Mouse (Mus musculus) MEL (cell line): Measurements from ENCODE around the gene Prph2. TPM values are rescaled to one million over a fixed set of nuclear protein-coding genes. Genes with fewer than 3 reads are reported as not detected.

Experiments
- DNase-seq: peaks from one replicate; pipeline ENCODE4 v3.0.0; 2011; ENCODE audit warnings: low read depth, low spot score
- H3K27ac ChIP-seq: 2 replicates; pipeline ENCODE4 v1.5.1; 2012; ENCODE audit warnings: low read depth, mild to moderate bottlenecking, control low read depth, low read length, moderate library complexity; ENCODE audit not compliant: control insufficient read depth
- H3K27me3 ChIP-seq, 2 experiments: fragments of 150-350 bp in 1 of 2; sonication (generic) in 1 of 2; 2 replicates each; pipeline ENCODE4 v1.6.1; 2012; ENCODE audit warnings: low read length in 2 of 2, mild to moderate bottlenecking in 2 of 2, improper control_type of control experiment in 1 of 2, moderate library complexity in 1 of 2; ENCODE audit not compliant: insufficient read depth in 2 of 2, control insufficient read depth in 1 of 2
- H3K36me3 ChIP-seq, 2 experiments: 2 replicates each; pipeline ENCODE4 v1.6.1; 2012 to 2014; ENCODE audit warnings: low read length in 2 of 2, improper control_type of control experiment in 1 of 2, inconsistent platforms in 1 of 2, mild to moderate bottlenecking in 1 of 2; ENCODE audit not compliant: insufficient read depth in 2 of 2, control insufficient read depth in 1 of 2
- H3K4me1 ChIP-seq, 2 experiments: fragments of 150-350 bp in 1 of 2; sonication (generic) in 1 of 2; 2 replicates each; pipeline ENCODE4 v1.6.1; 2012; ENCODE audit warnings: low read length in 2 of 2, improper control_type of control experiment in 1 of 2, mild to moderate bottlenecking in 1 of 2; ENCODE audit not compliant: insufficient read depth in 2 of 2, control insufficient read depth in 1 of 2
- H3K4me3 ChIP-seq, 2 experiments: fragments of 150-350 bp in 1 of 2; sonication (generic) in 1 of 2; 2 replicates each; pipeline ENCODE4 v1.5.1; 2012; ENCODE audit warnings: low read depth in 2 of 2, low read length in 2 of 2, mild to moderate bottlenecking in 2 of 2, moderate library complexity in 2 of 2, control low read depth in 1 of 2, improper control_type of control experiment in 1 of 2; ENCODE audit not compliant: control insufficient read depth in 1 of 2, insufficient read depth in 1 of 2
- H3K79me2 ChIP-seq: 2 replicates; pipeline ENCODE4 v1.6.1; 2012; ENCODE audit warnings: mild to moderate bottlenecking, low read length, moderate library complexity; ENCODE audit not compliant: control insufficient read depth, poor library complexity, insufficient read depth
- H3K9ac ChIP-seq: 2 replicates; pipeline ENCODE4 v1.6.1; 2012; ENCODE audit warnings: low read depth, mild to moderate bottlenecking, control low read depth, low read length, moderate library complexity; ENCODE audit not compliant: control insufficient read depth, poor library complexity, severe bottlenecking
- H3K9me3 ChIP-seq: fragments of 150-350 bp; sonication (generic); replicated peaks from 2 replicates; pipeline ENCODE4 v1.6.1; 2012; ENCODE audit warnings: mild to moderate bottlenecking, low read length, improper control_type of control experiment, moderate library complexity; ENCODE audit not compliant: insufficient read depth
- BHLHE40 ChIP-seq: IDR thresholded peaks from 2 replicates; pipeline ENCODE4 v1.6.1; 2012; ENCODE audit warnings: low read depth, mild to moderate bottlenecking, inconsistent platforms, low read length, improper control_type of control experiment, borderline replicate concordance
- CHD1 ChIP-seq: IDR thresholded peaks from 2 replicates; pipeline ENCODE4 v1.6.1; 2012; ENCODE audit warnings: low read depth, mild to moderate bottlenecking, inconsistent platforms, low read length, improper control_type of control experiment
- CHD2 ChIP-seq: IDR thresholded peaks from 2 replicates; pipeline ENCODE4 v1.6.1; 2011; ENCODE audit warnings: low read length, improper control_type of control experiment
- E2F4 ChIP-seq: IDR thresholded peaks from 2 replicates; pipeline ENCODE4 v1.6.1; 2011; ENCODE audit warnings: low read depth, low read length, improper control_type of control experiment, borderline replicate concordance
- EP300 ChIP-seq, 2 experiments: IDR thresholded peaks; 2 replicates each; pipeline ENCODE4 v1.6.1; 2011; ENCODE audit warnings: improper control_type of control experiment in 2 of 2, low read length in 2 of 2, low read depth in 1 of 2, mild to moderate bottlenecking in 1 of 2
- ETS1 ChIP-seq: IDR thresholded peaks from 2 replicates; pipeline ENCODE4 v1.6.1; 2012; ENCODE audit warnings: low read depth, mild to moderate bottlenecking, inconsistent platforms, low read length, improper control_type of control experiment, moderate library complexity
- GATA1 ChIP-seq: IDR thresholded peaks from 2 replicates; pipeline ENCODE4 v1.6.1; 2011; ENCODE audit warnings: low read depth, low read length, improper control_type of control experiment
- HCFC1 ChIP-seq: IDR thresholded peaks from 2 replicates; pipeline ENCODE4 v1.6.1; 2012; ENCODE audit warnings: low read depth, mild to moderate bottlenecking, inconsistent platforms, low read length, improper control_type of control experiment, moderate library complexity
- KAT2A ChIP-seq: conservative IDR thresholded peaks from 2 replicates; pipeline ENCODE4 v1.6.1; 2012; ENCODE audit warnings: low read depth, low read length, improper control_type of control experiment, inconsistent platforms
- MAFK ChIP-seq: IDR thresholded peaks from 2 replicates; pipeline ENCODE4 v1.6.1; 2011; ENCODE audit warnings: low read depth, mild to moderate bottlenecking, low read length, improper control_type of control experiment, borderline replicate concordance
- MAX ChIP-seq: IDR thresholded peaks from 2 replicates; pipeline ENCODE4 v1.6.1; 2011; ENCODE audit warnings: low read length, improper control_type of control experiment
- MAZ ChIP-seq: IDR thresholded peaks from 2 replicates; pipeline ENCODE4 v1.6.1; 2012; ENCODE audit warnings: low read depth, mild to moderate bottlenecking, inconsistent platforms, low read length, improper control_type of control experiment
- MEF2A ChIP-seq: IDR thresholded peaks from 2 replicates; pipeline ENCODE4 v1.6.1; 2014; ENCODE audit warnings: low read depth, mild to moderate bottlenecking, inconsistent platforms, low read length, improper control_type of control experiment; ENCODE audit not compliant: poor library complexity, insufficient replicate concordance, severe bottlenecking; ENCODE audit errors: extremely low read depth
- MYC ChIP-seq: IDR thresholded peaks from 2 replicates; pipeline ENCODE4 v1.6.1; 2011; ENCODE audit warnings: low read depth, mild to moderate bottlenecking, low read length, improper control_type of control experiment, moderate library complexity
- NELFE ChIP-seq: IDR thresholded peaks from 2 replicates; pipeline ENCODE4 v1.6.1; 2011; ENCODE audit warnings: low read depth, low read length, improper control_type of control experiment
- NRF1 ChIP-seq: IDR thresholded peaks from 2 replicates; pipeline ENCODE4 v1.6.1; 2014; ENCODE audit warnings: low read depth, mild to moderate bottlenecking, inconsistent platforms, low read length, improper control_type of control experiment, moderate library complexity; ENCODE audit not compliant: poor library complexity, insufficient read depth, severe bottlenecking
- POLR2A ChIP-seq, 2 experiments: IDR thresholded peaks; 2 replicates each; pipeline ENCODE4 v1.6.1; 2011 to 2012; ENCODE audit warnings: low read length in 2 of 2, mild to moderate bottlenecking in 2 of 2, control low read depth in 1 of 2, improper control_type of control experiment in 1 of 2, low read depth in 1 of 2, moderate library complexity in 1 of 2; ENCODE audit not compliant: control insufficient read depth in 1 of 2, insufficient read depth in 1 of 2, poor library complexity in 1 of 2
- POLR2AphosphoS5 ChIP-seq: IDR thresholded peaks from 2 replicates; pipeline ENCODE4 v1.6.1; 2012; ENCODE audit warnings: low read depth, borderline replicate concordance, mild to moderate bottlenecking, inconsistent platforms, low read length, moderate library complexity, mixed read lengths
- SIN3A ChIP-seq: IDR thresholded peaks from 2 replicates; pipeline ENCODE4 v1.6.1; 2012; ENCODE audit warnings: low read length, improper control_type of control experiment, inconsistent platforms
- SMC3 ChIP-seq: IDR thresholded peaks from 2 replicates; pipeline ENCODE4 v1.6.1; 2011; ENCODE audit warnings: low read depth, low read length, improper control_type of control experiment
- TAL1 ChIP-seq: IDR thresholded peaks from 2 replicates; pipeline ENCODE4 v1.6.1; 2012; ENCODE audit warnings: mild to moderate bottlenecking, inconsistent platforms, low read length, moderate library complexity, mixed read lengths
- TCF12 ChIP-seq: IDR thresholded peaks from 2 replicates; pipeline ENCODE4 v1.6.1; 2014; ENCODE audit warnings: low read depth, mild to moderate bottlenecking, inconsistent platforms, low read length, improper control_type of control experiment, moderate library complexity
- UBTF ChIP-seq: IDR thresholded peaks from 2 replicates; pipeline ENCODE4 v1.6.1; 2012; ENCODE audit warnings: low read depth, mild to moderate bottlenecking, inconsistent platforms, low read length, improper control_type of control experiment, moderate library complexity, borderline replicate concordance; ENCODE audit not compliant: insufficient read depth
- USF2 ChIP-seq, 2 experiments: IDR thresholded peaks; 2 replicates each; pipeline ENCODE4 v1.6.1; 2011 to 2012; ENCODE audit warnings: improper control_type of control experiment in 2 of 2, low read length in 2 of 2, borderline replicate concordance in 1 of 2, inconsistent platforms in 1 of 2, low read depth in 1 of 2, mild to moderate bottlenecking in 1 of 2; ENCODE audit not compliant: insufficient read depth in 1 of 2
- ZC3H11A ChIP-seq: IDR thresholded peaks from 2 replicates; pipeline ENCODE4 v1.6.1; 2012; ENCODE audit warnings: low read depth, mild to moderate bottlenecking, inconsistent platforms, low read length, improper control_type of control experiment
- ZNF384 ChIP-seq: IDR thresholded peaks from 2 replicates; pipeline ENCODE4 v1.6.1; 2012; ENCODE audit warnings: low read depth, mild to moderate bottlenecking, inconsistent platforms, low read length, improper control_type of control experiment
- polyA plus RNA-seq, 2 experiments: library from polyadenylated mRNA; stranded (reverse) in 1 of 2; unstranded in 1 of 2; fragments of >175 nt in 1 of 2; fragments of >200 nt in 1 of 2; gene quantifications; 2 replicates each; pipeline versions ENCODE4 v1.2.1 to v1.2.4; 2012; ENCODE audit warnings: low replicate concordance in 2 of 2, low read depth in 1 of 2; ENCODE audit not compliant: insufficient read length in 2 of 2, insufficient read depth in 1 of 2, missing spikeins in 1 of 2
- total RNA-seq: library from RNA; depleted of rRNA; stranded (reverse); fragments of 300-350 nt; gene quantifications from 2 replicates; pipeline ENCODE4 v1.2.3, GENCODE M21; 2012

The Prph2 gene
- total and polyA plus RNA-seq, 3 experiments = not detected

- Histone ChIP-seq H3K4me3 (peak overlapping the region; percentile 65 to 86), H3K79me2 (peaks cover 23% of the 10 kb centered on the region), H3K9me3 (no peaks in the 10 kb centered on the region), H3K4me1 (peaks cover 10 to 34% of the 10 kb centered on the region in 2 experiments; a peak in 3 of 4 replicates), H3K27me3 (no peaks in the 10 kb centered on the region), H3K36me3 (peaks cover 0 to 21% of the 10 kb centered on the region in 2 experiments; a peak in 2 of 4 replicates), H3K9ac (peak overlapping the region; percentile 90), H3K27ac (peak overlapping the region; percentile 83)
- peak; percentile 79 for DNase-seq
- TF ChIP-seq GATA1 = no peak
- no peak for TF ChIP-seq TCF12
- peak; percentile 32; the same call in 1 of the 2 replicates for TF ChIP-seq MAZ
- no peak for TF ChIP-seq MAFK
- peak; percentile 16; the same call in 1 of the 2 replicates for TF ChIP-seq BHLHE40
- 0 out of 2 replicates have a peak, but pooled peaks have one; percentile 1 for TF ChIP-seq CHD1
- TF ChIP-seq EP300 (IDR thresholded peaks at IDR 0.05; ENCODE audit: low read depth in 1 of 2, low read length in 2 of 2) = no peak
- peak; percentile 55 for TF ChIP-seq NELFE
- TF ChIP-seq POLR2A (IDR thresholded peaks at IDR 0.05; ENCODE audit: control insufficient read depth in 1 of 2, insufficient read depth in 1 of 2, low read depth in 1 of 2, low read length in 2 of 2, poor library complexity in 1 of 2) = peak; percentile 58 to 60; a peak in 2 of 4 replicates
- TF ChIP-seq CHD2 = no peak
- TF ChIP-seq NRF1 = peak; percentile 32; the same call in 1 of the 2 replicates
- 0 out of 2 replicates have a peak, but pooled peaks have one; percentile 68 for TF ChIP-seq UBTF
Measured at GRCm38 (mm10) chr17:46889450-46890084, 20.7 kb upstream of the Prph2 start.

- Histone ChIP-seq H3K27me3 (no peaks in the 10 kb centered on the region), H3K79me2 (peaks cover 23% of the 10 kb centered on the region), H3K9me3 (no peaks in the 10 kb centered on the region), H3K4me1 (peaks cover 8 to 29% of the 10 kb centered on the region in 2 experiments; a peak in 3 of 4 replicates), H3K36me3 (peaks cover 0 to 18% of the 10 kb centered on the region in 2 experiments; a peak in 2 of 4 replicates), H3K27ac (peak within 1 kb of the TSS; percentile 83), H3K9ac (peak within 1 kb of the TSS; percentile 93), H3K4me3 (peak within 1 kb of the TSS; percentile 86 to 93)
- DNase-seq = peak; percentile 98
- TF ChIP-seq KAT2A = peak; percentile 51; the same call in 1 of the 2 replicates
- no peak for TF ChIP-seq GATA1
- TF ChIP-seq POLR2AphosphoS5 = no peak
- TF ChIP-seq MAX = peak; percentile 86
- TF ChIP-seq SIN3A = peak; percentile 99
- peak; percentile 88 for TF ChIP-seq HCFC1
- peak; percentile 91 to 95 for TF ChIP-seq POLR2A (IDR thresholded peaks at IDR 0.05; ENCODE audit: control insufficient read depth in 1 of 2, insufficient read depth in 1 of 2, low read depth in 1 of 2, low read length in 2 of 2, poor library complexity in 1 of 2)
- 0 out of 4 replicates have a peak, but pooled peaks of 1 of the 2 experiments have one; percentile 25 for TF ChIP-seq EP300 (IDR thresholded peaks at IDR 0.05; ENCODE audit: low read depth in 1 of 2, low read length in 2 of 2)
- TF ChIP-seq TAL1 = no peak
- TF ChIP-seq MEF2A = no peak
- peak; percentile 85; the same call in 1 of the 2 replicates for TF ChIP-seq CHD1
- no peak for TF ChIP-seq USF2 (IDR thresholded peaks at IDR 0.05; ENCODE audit: borderline replicate concordance in 1 of 2, insufficient read depth in 1 of 2, low read depth in 1 of 2, low read length in 2 of 2)
- TF ChIP-seq SMC3 = no peak
- TF ChIP-seq ZC3H11A = no peak
- peak; percentile 49 for TF ChIP-seq CHD2
- peak; percentile 99 for TF ChIP-seq ZNF384
- peak; percentile 72 for TF ChIP-seq TCF12
- TF ChIP-seq E2F4 = no peak
- peak; percentile 55 for TF ChIP-seq ETS1
- TF ChIP-seq MAZ = no peak; the same call in 1 of the 2 replicates
- peak; percentile 83 for TF ChIP-seq MYC
- peak; percentile 95 for TF ChIP-seq NELFE
Measured at GRCm38 (mm10) chr17:46890116-46890815, 20.0 kb upstream of the Prph2 start, which contains the start of gene Tbcc. TSS of gene Tbcc (plus strand) at chr17:46890684.
